Mouse (Mus musculus): ENCODE data around the gene Creb5. TPM values are rescaled to one million over a fixed set of nuclear protein-coding genes. Genes with fewer than 3 reads are reported as not detected.

The Creb5 gene
- polyA plus RNA-seq, 1 experiment from 2014 or later: 7.7 TPM

DNA sequence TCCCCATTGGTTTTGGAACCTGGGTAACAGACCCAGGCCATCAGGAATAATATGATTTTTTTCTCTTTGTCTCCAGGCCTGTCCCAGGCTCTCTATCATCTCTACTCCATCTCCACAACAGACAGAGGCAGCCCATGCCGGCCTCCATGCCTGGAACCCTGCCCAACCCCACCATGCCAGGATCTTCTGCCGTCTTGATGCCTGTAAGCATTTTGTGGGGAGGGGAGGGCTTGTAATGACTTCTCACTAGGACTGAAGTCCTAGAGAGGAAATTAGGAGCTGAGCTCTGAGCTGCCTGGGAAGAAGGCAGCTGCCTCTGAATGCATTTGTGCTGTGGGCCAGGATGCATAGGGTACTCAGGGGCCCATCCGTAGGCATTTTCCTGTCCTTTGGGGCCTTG lies 317.3 kb downstream of the Creb5 start:
- ATAC-seq (ENCODE audit: low read depth): no peak
- WGBS: 74% methylated on average over 3 of the region's 3 CpGs
- Histone ChIP-seq H3K4me3 (ENCODE audit: low read depth, low read length) (no peak overlapping the region), H3K9ac (replicated peaks; ENCODE audit: low read depth, low read length) (no peak overlapping the region), H3K27me3 (ENCODE audit: control insufficient read depth, insufficient read depth, low read length) (no peaks in the 10 kb centered on the region), H3K27ac (ENCODE audit: low read depth, low read length) (no peak overlapping the region), H3K36me3 (ENCODE audit: control insufficient read depth, insufficient read depth, low read length) (no peaks in the 10 kb centered on the region), H3K4me2 (ENCODE audit: low read depth, low read length) (no peak overlapping the region), H3K9me3 (ENCODE audit: control insufficient read depth, low read length) (no peaks in the 10 kb centered on the region), H3K4me1 (ENCODE audit: control insufficient read depth, insufficient read depth, low read length) (no peaks in the 10 kb centered on the region)

DNA sequence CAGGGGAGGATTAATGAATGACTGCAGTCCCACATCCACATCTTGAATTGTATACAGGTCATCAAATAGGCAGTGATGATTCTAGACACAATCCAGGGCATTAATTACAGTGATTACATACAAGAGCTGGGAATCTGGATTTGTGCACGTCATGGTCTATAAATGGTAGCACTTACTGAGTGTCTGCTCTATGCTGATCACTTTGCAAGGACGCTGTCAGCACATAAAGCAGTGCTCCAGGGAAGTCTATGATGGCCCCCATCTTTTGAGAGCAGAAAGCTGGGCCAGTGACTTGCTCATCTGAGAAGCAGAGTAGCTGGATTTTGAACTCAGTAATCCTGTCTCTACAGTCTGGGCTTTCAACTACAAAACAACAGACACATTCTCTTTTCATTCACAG lies 318.1 kb downstream of the Creb5 start:
- 65% methylated on average over 2 of the region's 2 CpGs for WGBS
- no peak overlapping the region for H3K27ac ChIP-seq (ENCODE audit: low read depth, low read length)
- ATAC-seq (ENCODE audit: low read depth): no peak
- H3K4me2 ChIP-seq (ENCODE audit: low read depth, low read length): no peak overlapping the region
- no peak overlapping the region for H3K4me3 ChIP-seq (ENCODE audit: low read depth, low read length)
- H3K27me3 ChIP-seq (ENCODE audit: control insufficient read depth, insufficient read depth, low read length): no peaks in the 10 kb centered on the region
- H3K4me1 ChIP-seq (ENCODE audit: control insufficient read depth, insufficient read depth, low read length): no peaks in the 10 kb centered on the region
- no peaks in the 10 kb centered on the region for H3K36me3 ChIP-seq (ENCODE audit: control insufficient read depth, insufficient read depth, low read length)
- no peak overlapping the region for H3K9ac ChIP-seq (replicated peaks; ENCODE audit: low read depth, low read length)
- no peaks in the 10 kb centered on the region for H3K9me3 ChIP-seq (ENCODE audit: control insufficient read depth, low read length)

DNA sequence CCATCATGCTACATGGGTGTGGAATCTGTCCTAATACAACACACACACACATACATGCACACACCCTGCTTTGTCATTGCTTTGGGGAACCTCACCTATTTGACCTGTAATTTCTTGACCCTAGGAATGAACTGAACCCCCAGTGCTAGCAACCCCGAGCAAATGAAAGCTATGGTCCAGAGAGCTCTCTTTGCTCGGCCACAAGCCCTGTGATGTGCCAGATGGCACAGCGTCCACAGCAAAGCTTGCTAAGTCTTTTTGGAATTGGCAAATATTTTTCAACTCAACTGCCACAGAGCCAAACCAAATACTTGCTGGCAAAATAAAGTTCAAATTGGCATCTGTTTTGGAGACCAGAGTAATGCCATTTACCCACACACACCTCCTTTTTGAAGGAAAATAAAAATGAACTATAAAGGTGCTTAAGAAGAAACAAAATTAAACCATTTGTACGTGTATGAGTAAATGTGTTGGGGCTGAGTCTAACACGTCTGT lies 324.4 kb downstream of the Creb5 start:
- Histone ChIP-seq H3K27me3 (ENCODE audit: control insufficient read depth, insufficient read depth, low read length) (no peaks in the 10 kb centered on the region), H3K9me3 (ENCODE audit: control insufficient read depth, low read length) (no peaks in the 10 kb centered on the region), H3K4me2 (ENCODE audit: low read depth, low read length) (no peak overlapping the region), H3K36me3 (ENCODE audit: control insufficient read depth, insufficient read depth, low read length) (no peaks in the 10 kb centered on the region), H3K4me3 (ENCODE audit: low read depth, low read length) (no peak overlapping the region), H3K27ac (ENCODE audit: low read depth, low read length) (no peak overlapping the region), H3K4me1 (ENCODE audit: control insufficient read depth, insufficient read depth, low read length) (peaks cover 3% of the 10 kb centered on the region; the same call in 1 of the 2 replicates), H3K9ac (replicated peaks; ENCODE audit: low read depth, low read length) (no peak overlapping the region)
- 78% methylated on average over 5 of the region's 5 CpGs for WGBS
- ATAC-seq (ENCODE audit: low read depth): no peak

GRCm38 (mm10) chr6:53612681-53613080 lies 325.6 kb downstream of the Creb5 start:
- no peak overlapping the region for H3K9ac ChIP-seq (replicated peaks; ENCODE audit: low read depth, low read length)
- peaks cover 3% of the 10 kb centered on the region; the same call in 1 of the 2 replicates for H3K4me1 ChIP-seq (ENCODE audit: control insufficient read depth, insufficient read depth, low read length)
- H3K36me3 ChIP-seq (ENCODE audit: control insufficient read depth, insufficient read depth, low read length): no peaks in the 10 kb centered on the region
- WGBS: 44% methylated on average over 6 of the region's 6 CpGs
- H3K27me3 ChIP-seq (ENCODE audit: control insufficient read depth, insufficient read depth, low read length): no peaks in the 10 kb centered on the region
- no peak overlapping the region for H3K4me2 ChIP-seq (ENCODE audit: low read depth, low read length)
- H3K27ac ChIP-seq (ENCODE audit: low read depth, low read length): no peak overlapping the region
- no peak for ATAC-seq (ENCODE audit: low read depth)
- no peaks in the 10 kb centered on the region for H3K9me3 ChIP-seq (ENCODE audit: control insufficient read depth, low read length)
- H3K4me3 ChIP-seq (ENCODE audit: low read depth, low read length): no peak overlapping the region

DNA sequence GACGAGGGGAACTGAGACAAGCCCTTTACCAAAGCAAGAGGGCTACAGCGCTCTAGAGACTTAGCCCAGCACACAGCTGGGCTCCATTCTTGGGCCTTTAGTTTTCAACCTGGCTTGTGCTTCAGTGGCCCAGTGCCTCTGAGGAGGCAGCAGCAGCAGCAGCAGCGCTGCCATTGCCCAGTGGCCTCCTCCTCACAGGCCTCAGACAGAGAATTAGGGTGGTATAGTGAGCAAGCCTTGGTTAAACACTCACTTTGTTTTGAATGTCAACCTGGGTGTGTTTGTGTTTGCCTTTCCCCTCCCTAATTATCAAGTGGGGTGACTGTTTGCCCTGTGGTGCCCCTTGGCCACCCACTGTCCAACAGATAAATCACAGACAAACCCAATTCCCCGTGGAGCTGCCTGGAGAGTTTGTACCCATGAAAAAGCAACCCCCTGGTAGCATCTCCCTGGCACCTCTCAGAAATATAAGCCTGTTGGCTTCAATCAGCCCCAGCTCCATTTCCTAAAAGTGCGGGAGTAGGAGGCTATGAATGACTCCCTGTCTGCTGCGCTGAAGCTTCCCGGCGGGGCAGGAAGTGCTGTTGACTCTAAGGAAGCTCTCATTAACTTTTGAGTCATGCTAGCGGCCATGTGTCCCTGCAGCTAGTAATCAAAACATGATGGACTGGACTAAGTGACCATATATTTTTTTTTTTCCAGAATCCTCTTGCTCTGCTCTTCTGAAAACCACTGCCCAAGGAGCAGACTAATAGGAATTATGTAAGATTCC lies 328.6 kb downstream of the Creb5 start:
- no peak for ATAC-seq (ENCODE audit: low read depth)
- no peak overlapping the region for H3K4me3 ChIP-seq (ENCODE audit: low read depth, low read length)
- 65% methylated on average over 9 of the region's 9 CpGs for WGBS

DNA sequence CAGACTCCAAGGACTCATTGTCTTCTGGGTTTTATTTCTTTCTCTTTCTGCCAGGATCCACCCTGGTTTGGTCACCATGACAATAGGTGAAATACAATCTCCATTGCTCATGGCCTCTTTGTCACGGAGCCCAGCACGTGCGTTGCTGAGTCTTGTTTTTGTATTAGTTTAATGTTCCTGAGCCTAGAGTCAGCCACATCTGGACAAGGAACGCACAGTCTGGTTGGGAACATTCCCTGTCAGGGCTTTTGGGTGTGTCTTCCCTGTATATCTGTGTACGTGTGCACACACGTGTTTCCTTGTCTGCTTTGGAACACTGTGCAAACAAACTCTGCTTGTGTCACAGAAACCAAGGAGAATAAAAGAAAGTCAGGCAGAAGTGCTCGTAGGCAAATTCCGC lies 331.1 kb downstream of the Creb5 start:
- 36% methylated on average over 8 of the region's 8 CpGs for WGBS
- H3K4me1 ChIP-seq (ENCODE audit: control insufficient read depth, insufficient read depth, low read length): no peaks in the 10 kb centered on the region
- no peaks in the 10 kb centered on the region for H3K9me3 ChIP-seq (ENCODE audit: control insufficient read depth, low read length)
- no peak overlapping the region for H3K4me3 ChIP-seq (ENCODE audit: low read depth, low read length)
- no peaks in the 10 kb centered on the region for H3K27me3 ChIP-seq (ENCODE audit: control insufficient read depth, insufficient read depth, low read length)
- no peak overlapping the region for H3K4me2 ChIP-seq (ENCODE audit: low read depth, low read length)
- H3K36me3 ChIP-seq (ENCODE audit: control insufficient read depth, insufficient read depth, low read length): no peaks in the 10 kb centered on the region
- H3K27ac ChIP-seq (ENCODE audit: low read depth, low read length): no peak overlapping the region
- no peak for ATAC-seq (ENCODE audit: low read depth)
- no peak overlapping the region for H3K9ac ChIP-seq (replicated peaks; ENCODE audit: low read depth, low read length)

More for the DNA sequence above, 328.6 kb downstream of the Creb5 start:
- Histone ChIP-seq H3K4me2 (ENCODE audit: low read depth, low read length) (no peak overlapping the region), H3K9ac (replicated peaks; ENCODE audit: low read depth, low read length) (no peak overlapping the region), H3K27me3 (ENCODE audit: control insufficient read depth, insufficient read depth, low read length) (no peaks in the 10 kb centered on the region), H3K36me3 (ENCODE audit: control insufficient read depth, insufficient read depth, low read length) (no peaks in the 10 kb centered on the region), H3K4me1 (ENCODE audit: control insufficient read depth, insufficient read depth, low read length) (peaks cover 3% of the 10 kb centered on the region; the same call in 1 of the 2 replicates), H3K27ac (ENCODE audit: low read depth, low read length) (no peak overlapping the region), H3K9me3 (ENCODE audit: control insufficient read depth, low read length) (no peaks in the 10 kb centered on the region)

- WGBS: 84% methylated on average over 1 of the region's 1 CpGs
- no peak overlapping the region for H3K4me2 ChIP-seq (ENCODE audit: low read depth, low read length)
- no peaks in the 10 kb centered on the region for H3K27me3 ChIP-seq (ENCODE audit: control insufficient read depth, insufficient read depth, low read length)
- ATAC-seq (ENCODE audit: low read depth): no peak
- no peaks in the 10 kb centered on the region for H3K9me3 ChIP-seq (ENCODE audit: control insufficient read depth, low read length)
- H3K4me3 ChIP-seq (ENCODE audit: low read depth, low read length): no peak overlapping the region
- H3K36me3 ChIP-seq (ENCODE audit: control insufficient read depth, insufficient read depth, low read length): no peaks in the 10 kb centered on the region
- H3K27ac ChIP-seq (ENCODE audit: low read depth, low read length): no peak overlapping the region
- H3K4me1 ChIP-seq (ENCODE audit: control insufficient read depth, insufficient read depth, low read length): no peaks in the 10 kb centered on the region
- H3K9ac ChIP-seq (replicated peaks; ENCODE audit: low read depth, low read length): no peak overlapping the region
These were observed 332.6 kb downstream of the Creb5 start for GRCm38 (mm10) chr6:53619676-53620075.

DNA sequence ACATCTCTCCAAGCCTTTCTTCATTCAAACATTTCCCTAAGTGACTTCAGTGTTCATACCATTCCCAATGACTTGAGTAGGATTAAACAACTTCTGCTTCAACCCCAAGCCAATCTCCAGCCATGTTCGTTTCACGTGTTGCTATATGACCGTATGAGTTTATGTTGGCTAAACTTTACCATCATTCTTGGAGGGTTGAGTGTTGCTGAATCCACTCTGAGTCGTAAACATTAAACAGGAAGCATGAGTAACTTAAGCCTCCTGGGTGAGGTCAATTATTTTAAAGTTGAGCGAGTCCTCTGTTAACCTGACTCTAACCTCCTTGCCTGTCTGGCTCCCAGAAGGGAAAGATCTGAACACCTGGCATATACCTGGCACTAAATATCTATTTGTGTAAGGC lies 334.2 kb downstream of the Creb5 start:
- no peaks in the 10 kb centered on the region for H3K9me3 ChIP-seq (ENCODE audit: control insufficient read depth, low read length)
- H3K36me3 ChIP-seq (ENCODE audit: control insufficient read depth, insufficient read depth, low read length): no peaks in the 10 kb centered on the region
- H3K9ac ChIP-seq (replicated peaks; ENCODE audit: low read depth, low read length): no peak overlapping the region
- no peak for ATAC-seq (ENCODE audit: low read depth)
- WGBS: 89% methylated on average over 5 of the region's 5 CpGs
- H3K4me2 ChIP-seq (ENCODE audit: low read depth, low read length): no peak overlapping the region
- no peaks in the 10 kb centered on the region for H3K27me3 ChIP-seq (ENCODE audit: control insufficient read depth, insufficient read depth, low read length)
- no peak overlapping the region for H3K4me3 ChIP-seq (ENCODE audit: low read depth, low read length)
- H3K27ac ChIP-seq (ENCODE audit: low read depth, low read length): no peak overlapping the region
- no peaks in the 10 kb centered on the region for H3K4me1 ChIP-seq (ENCODE audit: control insufficient read depth, insufficient read depth, low read length)

- no peaks in the 10 kb centered on the region for H3K9me3 ChIP-seq (ENCODE audit: control insufficient read depth, low read length)
- H3K4me3 ChIP-seq (ENCODE audit: low read depth, low read length): no peak overlapping the region
- no peak for ATAC-seq (ENCODE audit: low read depth)
- H3K9ac ChIP-seq (replicated peaks; ENCODE audit: low read depth, low read length): no peak overlapping the region
- WGBS: 55% methylated on average over 15 of the region's 15 CpGs
- no peaks in the 10 kb centered on the region for H3K27me3 ChIP-seq (ENCODE audit: control insufficient read depth, insufficient read depth, low read length)
- no peaks in the 10 kb centered on the region for H3K36me3 ChIP-seq (ENCODE audit: control insufficient read depth, insufficient read depth, low read length)
- 0 out of 2 replicates have a peak overlapping the region, but pooled peaks have one; percentile 7 for H3K27ac ChIP-seq (ENCODE audit: low read depth, low read length)
- no peak overlapping the region for H3K4me2 ChIP-seq (ENCODE audit: low read depth, low read length)
- peaks cover 8% of the 10 kb centered on the region; the same call in 1 of the 2 replicates for H3K4me1 ChIP-seq (ENCODE audit: control insufficient read depth, insufficient read depth, low read length)
These were observed 337.6 kb downstream of the Creb5 start for GRCm38 (mm10) chr6:53624455-53625276.

Data from neural tube, embryonic 14.5 days (tissue).